Mouse (Mus musculus) intestine, postnatal 0 days (tissue): ENCODE measurements around the gene Dlgap4. TPM values are rescaled to one million over a fixed set of nuclear protein-coding genes. Genes with fewer than 3 reads are reported as not detected.

Experiments
- ATAC-seq: fragments of 200-750 bp; cut with Nextera tagmentation; 2 replicates; pipeline ENCODE4 v1.8.0; 2017; ENCODE audit warnings: mild to moderate bottlenecking, moderate TSS enrichment, moderate library complexity
- H3K27ac ChIP-seq: fragments of 300-500 bp; sonication (generic); 2 replicates; pipeline ENCODE4 v1.5.1; 2014; ENCODE audit warnings: mild to moderate bottlenecking, low read depth, low read length, moderate library complexity
- H3K27me3 ChIP-seq: fragments of 300-500 bp; sonication (generic); replicated peaks from 2 replicates; pipeline ENCODE4 v1.6.1; 2014; ENCODE audit warnings: low read length, mixed read lengths; ENCODE audit not compliant: control insufficient read depth, insufficient read depth
- H3K36me3 ChIP-seq: fragments of 300-500 bp; sonication (generic); 2 replicates; pipeline ENCODE4 v1.6.1; 2014; ENCODE audit warnings: mild to moderate bottlenecking, moderate library complexity; ENCODE audit not compliant: control insufficient read depth, insufficient read depth
- H3K4me1 ChIP-seq: fragments of 300-500 bp; sonication (generic); replicated peaks from 2 replicates; pipeline ENCODE4 v1.6.1; 2014; ENCODE audit warnings: antibody characterized with exemption, low read length, mixed read lengths; ENCODE audit not compliant: control insufficient read depth, insufficient read depth
- H3K4me2 ChIP-seq: fragments of 300-500 bp; sonication (generic); replicated peaks from 2 replicates; pipeline ENCODE4 v1.6.1; 2014; ENCODE audit warnings: low read depth, mild to moderate bottlenecking, moderate library complexity
- H3K4me3 ChIP-seq: fragments of 300-500 bp; sonication (generic); 2 replicates; pipeline ENCODE4 v1.5.1; 2014; ENCODE audit warnings: low read depth, low read length
- H3K9ac ChIP-seq: fragments of 300-500 bp; sonication (generic); 2 replicates; pipeline ENCODE4 v1.6.1; 2014; ENCODE audit warnings: mild to moderate bottlenecking, low read depth, low read length
- H3K9me3 ChIP-seq: fragments of 300-500 bp; sonication (generic); 2 replicates; pipeline ENCODE4 v1.6.1; 2016; ENCODE audit warnings: mixed run types; ENCODE audit not compliant: control insufficient read depth
- CTCF ChIP-seq: sonication (generic); IDR thresholded peaks from 2 replicates; pipeline ENCODE4 v1.5.1; 2016; ENCODE audit warnings: low read depth, mild to moderate bottlenecking, control low read depth, antibody characterized with exemption, moderate library complexity
- WGBS: fragments of 180-500 bp; shearing (Covaris S2); extraction: QIAGEN DNeasy Blood & Tissue Kit; methylation state at CpG from one replicate; pipeline ENCODE4 v1.1.7; 2014; 5-methylcytosine and 5-hydroxymethylcytosine counted together
- polyA plus RNA-seq: library from polyadenylated mRNA; unstranded; fragments of >200 nt; fragmentation: Nextera tagmentation; extraction: Ambion mirVana; gene quantifications from 2 replicates; pipeline ENCODE4 v1.2.1, GENCODE M21; 2015

The Dlgap4 gene
- polyA plus RNA-seq, 1 experiment from 2014 or later: 43.1 TPM

DNA sequence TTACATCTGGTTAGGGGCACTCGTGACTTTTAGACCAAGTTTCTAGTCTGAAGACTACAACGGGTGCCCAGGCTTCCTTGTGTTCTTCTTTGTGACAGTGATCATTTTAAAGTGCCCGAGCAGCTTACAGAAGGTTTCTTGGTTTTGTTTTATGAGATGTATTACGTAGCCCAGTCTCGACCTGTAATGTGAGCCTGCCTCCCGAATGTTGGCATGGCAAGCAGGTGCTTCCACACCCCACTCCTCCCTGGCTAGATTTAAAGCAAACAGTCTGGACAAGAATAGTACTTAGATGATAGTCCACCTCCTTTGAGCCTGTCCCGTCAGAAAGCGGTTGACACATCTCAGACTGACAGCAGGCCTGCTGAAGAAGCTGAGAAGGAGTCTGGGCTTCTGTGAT lies 152.1 kb downstream of the Dlgap4 start:
- TF ChIP-seq CTCF: no peak
- H3K9ac ChIP-seq: no peak overlapping the region
- H3K9me3 ChIP-seq: no peaks in the 10 kb centered on the region
- H3K4me3 ChIP-seq: no peak overlapping the region
- 64% methylated on average over 8 of the region's 8 CpGs for WGBS
- no peaks in the 10 kb centered on the region for H3K4me1 ChIP-seq
- H3K36me3 ChIP-seq: peaks cover 38% of the 10 kb centered on the region
- H3K27ac ChIP-seq: no peak overlapping the region
- no peaks in the 10 kb centered on the region for H3K27me3 ChIP-seq
- no peak for ATAC-seq
- H3K4me2 ChIP-seq: no peak overlapping the region

DNA sequence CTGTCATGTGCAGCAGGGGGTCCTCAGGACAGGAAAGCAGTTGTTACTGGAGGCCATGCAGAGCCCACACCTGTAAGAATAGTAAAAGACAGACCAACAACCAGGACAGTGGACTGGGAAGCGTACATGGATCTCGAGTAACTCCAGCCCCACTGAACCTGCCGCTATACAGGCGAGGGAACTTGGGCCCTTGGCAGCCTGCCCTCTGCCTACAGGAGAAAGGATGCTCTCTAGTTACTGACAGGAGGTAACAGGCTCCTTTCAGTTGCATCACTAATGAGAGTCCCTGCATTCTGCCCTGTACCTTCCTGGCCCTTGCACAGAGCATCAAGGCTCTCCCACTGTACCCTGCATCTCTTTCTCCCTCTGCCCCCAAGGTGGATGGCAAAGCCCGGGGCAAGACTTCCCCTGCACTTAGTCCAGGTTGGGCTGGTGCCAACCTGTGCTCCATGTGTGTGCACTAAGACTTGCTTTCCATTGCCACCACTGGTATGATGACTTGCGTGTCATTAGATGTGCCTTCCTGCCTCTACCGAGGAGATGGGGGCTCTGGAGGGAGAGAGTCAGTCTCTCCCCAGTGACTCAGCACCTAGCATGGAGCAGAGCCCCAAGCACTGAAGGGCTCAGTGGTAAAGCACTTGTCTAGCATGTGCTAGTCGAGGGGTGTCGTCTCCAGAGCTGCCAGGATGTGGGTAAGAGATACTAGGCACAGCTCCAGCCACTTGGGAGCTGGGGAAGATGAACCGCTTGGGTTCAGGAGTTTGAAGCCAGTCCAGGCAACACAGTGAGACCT lies 152.9 kb downstream of the Dlgap4 start:
- WGBS: 77% methylated on average over 10 of the region's 10 CpGs
- Histone ChIP-seq H3K36me3 (peaks cover 30% of the 10 kb centered on the region), H3K4me1 (no peaks in the 10 kb centered on the region), H3K9ac (no peak overlapping the region), H3K9me3 (no peaks in the 10 kb centered on the region), H3K27me3 (no peaks in the 10 kb centered on the region), H3K4me3 (no peak overlapping the region), H3K4me2 (no peak overlapping the region), H3K27ac (no peak overlapping the region)
- ATAC-seq: no peak
- no peak for TF ChIP-seq CTCF

DNA sequence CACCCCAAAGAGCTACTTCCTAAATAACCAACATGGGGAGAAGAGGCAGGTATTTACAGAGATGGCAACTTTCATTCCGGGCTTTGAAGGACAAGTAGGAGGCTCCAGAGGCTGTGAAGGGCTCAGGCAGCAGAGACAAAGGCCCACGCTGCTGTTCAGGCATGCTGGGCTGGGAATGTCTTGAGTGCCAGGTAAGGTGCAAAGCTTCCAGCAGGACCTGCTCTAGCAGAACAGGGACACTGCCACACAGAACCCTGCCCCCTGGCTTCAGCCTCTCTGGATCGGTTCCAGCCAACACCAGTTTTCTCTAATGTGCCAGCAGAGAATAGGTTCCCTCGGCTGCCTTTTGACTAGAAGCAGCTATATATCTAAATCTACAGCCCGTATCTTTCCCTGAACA lies 153.6 kb downstream of the Dlgap4 start:
- 68% methylated on average over 5 of the region's 5 CpGs for WGBS
- TF ChIP-seq CTCF: no peak
- Histone ChIP-seq H3K4me1 (no peaks in the 10 kb centered on the region), H3K4me2 (no peak overlapping the region), H3K36me3 (peaks cover 23% of the 10 kb centered on the region), H3K4me3 (no peak overlapping the region), H3K27me3 (no peaks in the 10 kb centered on the region), H3K9me3 (no peaks in the 10 kb centered on the region), H3K9ac (no peak overlapping the region), H3K27ac (no peak overlapping the region)
- ATAC-seq: no peak

- no peak for ATAC-seq
- Histone ChIP-seq H3K4me2 (no peak overlapping the region), H3K4me3 (no peak overlapping the region), H3K9ac (no peak overlapping the region), H3K4me1 (no peaks in the 10 kb centered on the region), H3K27ac (no peak overlapping the region), H3K9me3 (no peaks in the 10 kb centered on the region), H3K27me3 (no peaks in the 10 kb centered on the region), H3K36me3 (peaks cover 1% of the 10 kb centered on the region; the same call in 1 of the 2 replicates)
- WGBS: 57% methylated on average over 12 of the region's 12 CpGs
- TF ChIP-seq CTCF: no peak
Measured at GRCm38 (mm10) chr2:156769274-156769673, 155.8 kb downstream of the Dlgap4 start.

DNA sequence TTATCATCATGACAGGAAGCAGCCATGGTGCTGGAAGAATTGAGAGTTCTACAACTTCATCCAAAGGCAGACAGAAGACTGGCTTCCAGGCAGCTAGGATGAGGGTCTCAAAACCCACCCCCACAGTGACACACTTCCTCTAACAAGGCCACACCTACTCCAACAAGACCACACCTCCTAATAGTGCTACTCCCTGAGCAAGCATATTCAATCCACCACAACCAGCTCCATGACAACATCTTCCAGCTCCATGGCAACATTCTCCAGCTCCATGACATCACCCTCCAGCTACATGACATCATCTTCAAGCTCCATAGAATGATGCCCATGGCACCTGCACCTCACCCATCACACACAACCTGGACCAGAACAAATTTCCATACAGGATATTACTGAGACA lies 160.0 kb downstream of the Dlgap4 start:
- ATAC-seq: no peak
- H3K4me2 ChIP-seq: no peak overlapping the region
- no peak for TF ChIP-seq CTCF

GRCm38 (mm10) chr2:156774035-156774737 lies 160.7 kb downstream of the Dlgap4 start:
- Histone ChIP-seq H3K9ac (no peak overlapping the region), H3K4me1 (0 out of 2 replicates have a peak, but pooled peaks cover 10% of the 10 kb centered on the region), H3K9me3 (no peaks in the 10 kb centered on the region), H3K4me3 (peak overlapping the region; percentile 41), H3K27me3 (no peaks in the 10 kb centered on the region), H3K36me3 (no peaks in the 10 kb centered on the region), H3K27ac (peak overlapping the region; percentile 77), H3K4me2 (peak overlapping the region; percentile 49)
- no peak for ATAC-seq
- 68% methylated on average over 13 of the region's 13 CpGs for WGBS
- no peak for TF ChIP-seq CTCF

More for the DNA sequence above, 160.0 kb downstream of the Dlgap4 start:
- no peak overlapping the region for H3K9ac ChIP-seq
- no peaks in the 10 kb centered on the region for H3K36me3 ChIP-seq
- no peaks in the 10 kb centered on the region for H3K9me3 ChIP-seq
- no peak overlapping the region for H3K27ac ChIP-seq
- no peak overlapping the region for H3K4me3 ChIP-seq
- H3K27me3 ChIP-seq: no peaks in the 10 kb centered on the region
- H3K4me1 ChIP-seq: 0 out of 2 replicates have a peak, but pooled peaks cover 10% of the 10 kb centered on the region
